Mouse (Mus musculus): ENCODE data around the gene Glra4. TPM values are rescaled to one million over a fixed set of nuclear protein-coding genes. Genes with fewer than 3 reads are reported as not detected.
"Not testable (repeated sequence)": the region's sequence is repeated elsewhere in the genome, so short reads cannot be mapped to it uniquely, and the experiment has no call there.

The Glra4 gene
- polyA plus RNA-seq, 1 experiment from 2014 or later = 0.12 TPM

GRCm38 (mm10) chrX:136742241-136742640 is 37.7 kb downstream of the Glra4 start:
- Histone ChIP-seq H3K9ac (ENCODE audit: low read length) (peak overlapping the region; percentile 60), H3K9me3 (ENCODE audit: control insufficient read depth, low read length) (no peaks in the 10 kb centered on the region), H3K27me3 (replicated peaks; ENCODE audit: control insufficient read depth, insufficient read depth, low read length) (no peaks in the 10 kb centered on the region), H3K36me3 (ENCODE audit: control insufficient read depth, insufficient read depth, low read length) (peaks cover 13% of the 10 kb centered on the region; the same call in 1 of the 2 replicates), H3K4me2 (ENCODE audit: low read length) (peak overlapping the region; percentile 52), H3K27ac (ENCODE audit: low read depth) (peak overlapping the region; percentile 88), H3K4me3 (ENCODE audit: low read depth, low read length) (peak overlapping the region; percentile 61), H3K4me1 (replicated peaks; ENCODE audit: control insufficient read depth, insufficient read depth, low read length) (no peaks in the 10 kb centered on the region)
- DNase-seq (ENCODE audit: low spot score) (no peak), ATAC-seq (replicated peaks; ENCODE audit: low FRiP score, low TSS enrichment, low read depth) (no peak)
- WGBS = 15% methylated on average over 10 of the region's 10 CpGs

GRCm38 (mm10) chrX:136741651-136742201 is 38.2 kb downstream of the Glra4 start:
- WGBS = 18% methylated on average over 39 of the region's 46 CpGs
- H3K36me3 ChIP-seq (ENCODE audit: control insufficient read depth, insufficient read depth, low read length) = peaks cover 13% of the 10 kb centered on the region; the same call in 1 of the 2 replicates
- no peaks in the 10 kb centered on the region for H3K9me3 ChIP-seq (ENCODE audit: control insufficient read depth, low read length)
- H3K27me3 ChIP-seq (replicated peaks; ENCODE audit: control insufficient read depth, insufficient read depth, low read length) = no peaks in the 10 kb centered on the region
- H3K4me1 ChIP-seq (replicated peaks; ENCODE audit: control insufficient read depth, insufficient read depth, low read length) = no peaks in the 10 kb centered on the region
- H3K4me3 ChIP-seq (ENCODE audit: low read depth, low read length) = peak overlapping the region; percentile 61
- H3K27ac ChIP-seq (ENCODE audit: low read depth) = peak overlapping the region; percentile 88
- DNase-seq (ENCODE audit: low spot score) (peak; percentile 88), ATAC-seq (replicated peaks; ENCODE audit: low FRiP score, low TSS enrichment, low read depth) (peak; percentile 74)
- H3K9ac ChIP-seq (ENCODE audit: low read length) = peak overlapping the region; percentile 60
- peak overlapping the region; percentile 52 for H3K4me2 ChIP-seq (ENCODE audit: low read length)

- no peaks in the 10 kb centered on the region for H3K27me3 ChIP-seq (replicated peaks; ENCODE audit: control insufficient read depth, insufficient read depth, low read length)
- peak overlapping the region; percentile 59; the same call in 1 of the 2 replicates for H3K4me2 ChIP-seq (ENCODE audit: low read length)
- DNase-seq (ENCODE audit: low spot score) = no peak
- H3K9ac ChIP-seq (ENCODE audit: low read length) = peak overlapping the region; percentile 85
- H3K9me3 ChIP-seq (ENCODE audit: control insufficient read depth, low read length) = no peaks in the 10 kb centered on the region
- H3K36me3 ChIP-seq (ENCODE audit: control insufficient read depth, insufficient read depth, low read length) = peaks cover 13% of the 10 kb centered on the region; the same call in 1 of the 2 replicates
- peak overlapping the region; percentile 88 for H3K27ac ChIP-seq (ENCODE audit: low read depth)
- WGBS = 17% methylated on average over 39 of the region's 39 CpGs
- H3K4me3 ChIP-seq (ENCODE audit: low read depth, low read length) = peak overlapping the region; percentile 61
- H3K4me1 ChIP-seq (replicated peaks; ENCODE audit: control insufficient read depth, insufficient read depth, low read length) = no peaks in the 10 kb centered on the region
- peak; percentile 96 for ATAC-seq (replicated peaks; ENCODE audit: low FRiP score, low TSS enrichment, low read depth)
Measured at GRCm38 (mm10) chrX:136740791-136741650, 38.9 kb downstream of the Glra4 start.

- 19% methylated on average over 15 of the region's 15 CpGs for WGBS
- no peaks in the 10 kb centered on the region for H3K27me3 ChIP-seq (replicated peaks; ENCODE audit: control insufficient read depth, insufficient read depth, low read length)
- peaks cover 18% of the 10 kb centered on the region; the same call in 1 of the 2 replicates for H3K36me3 ChIP-seq (ENCODE audit: control insufficient read depth, insufficient read depth, low read length)
- peak overlapping the region; percentile 88 for H3K27ac ChIP-seq (ENCODE audit: low read depth)
- H3K4me2 ChIP-seq (ENCODE audit: low read length) = peak overlapping the region; percentile 59
- H3K9me3 ChIP-seq (ENCODE audit: control insufficient read depth, low read length) = no peaks in the 10 kb centered on the region
- peak overlapping the region; percentile 61 for H3K4me3 ChIP-seq (ENCODE audit: low read depth, low read length)
- ATAC-seq (replicated peaks; ENCODE audit: low FRiP score, low TSS enrichment, low read depth) (no peak), DNase-seq (ENCODE audit: low spot score) (peak; percentile 52)
- no peaks in the 10 kb centered on the region for H3K4me1 ChIP-seq (replicated peaks; ENCODE audit: control insufficient read depth, insufficient read depth, low read length)
- peak overlapping the region; percentile 85 for H3K9ac ChIP-seq (ENCODE audit: low read length)
Measured at GRCm38 (mm10) chrX:136740087-136740790, 39.7 kb downstream of the Glra4 start.

- DNase-seq (ENCODE audit: low spot score) (no peak), ATAC-seq (replicated peaks; ENCODE audit: low FRiP score, low TSS enrichment, low read depth) (no peak)
- H3K9me3 ChIP-seq (ENCODE audit: control insufficient read depth, low read length) = no peaks in the 10 kb centered on the region
- no peak overlapping the region for H3K4me2 ChIP-seq (ENCODE audit: low read length)
- 81% methylated on average over 4 of the region's 4 CpGs for WGBS
- H3K36me3 ChIP-seq (ENCODE audit: control insufficient read depth, insufficient read depth, low read length) = peaks cover 28% of the 10 kb centered on the region
- no peak overlapping the region for H3K4me3 ChIP-seq (ENCODE audit: low read depth, low read length)
- H3K4me1 ChIP-seq (replicated peaks; ENCODE audit: control insufficient read depth, insufficient read depth, low read length) = no peaks in the 10 kb centered on the region
- no peaks in the 10 kb centered on the region for H3K27me3 ChIP-seq (replicated peaks; ENCODE audit: control insufficient read depth, insufficient read depth, low read length)
- no peak overlapping the region for H3K27ac ChIP-seq (ENCODE audit: low read depth)
- H3K9ac ChIP-seq (ENCODE audit: low read length) = no peak overlapping the region
Measured at GRCm38 (mm10) chrX:136732016-136732415, 47.9 kb downstream of the Glra4 start.

- not testable (repeated sequence) for H3K36me3 ChIP-seq (ENCODE audit: control insufficient read depth, insufficient read depth, low read length); DNase-seq (ENCODE audit: low spot score); H3K4me1 ChIP-seq (replicated peaks; ENCODE audit: control insufficient read depth, insufficient read depth, low read length); H3K9me3 ChIP-seq (ENCODE audit: control insufficient read depth, low read length); H3K4me2 ChIP-seq (ENCODE audit: low read length); H3K27me3 ChIP-seq (replicated peaks; ENCODE audit: control insufficient read depth, insufficient read depth, low read length); H3K4me3 ChIP-seq (ENCODE audit: low read depth, low read length); H3K9ac ChIP-seq (ENCODE audit: low read length); H3K27ac ChIP-seq (ENCODE audit: low read depth); ATAC-seq (replicated peaks; ENCODE audit: low FRiP score, low TSS enrichment, low read depth)
- WGBS = 54% methylated on average over 3 of the region's 3 CpGs
Measured at GRCm38 (mm10) chrX:136714742-136715474, 65.0 kb downstream of the Glra4 start.

- peak overlapping the region; percentile 48 for H3K9ac ChIP-seq (ENCODE audit: low read length)
- peak overlapping the region; percentile 55 for H3K4me2 ChIP-seq (ENCODE audit: low read length)
- H3K36me3 ChIP-seq (ENCODE audit: control insufficient read depth, insufficient read depth, low read length) = no peaks in the 10 kb centered on the region
- H3K27me3 ChIP-seq (replicated peaks; ENCODE audit: control insufficient read depth, insufficient read depth, low read length) = 0 out of 2 replicates have a peak, but pooled peaks cover 3% of the 10 kb centered on the region
- H3K9me3 ChIP-seq (ENCODE audit: control insufficient read depth, low read length) = no peaks in the 10 kb centered on the region
- no peaks in the 10 kb centered on the region for H3K4me1 ChIP-seq (replicated peaks; ENCODE audit: control insufficient read depth, insufficient read depth, low read length)
- H3K4me3 ChIP-seq (ENCODE audit: low read depth, low read length) = peak overlapping the region; percentile 49
- DNase-seq (ENCODE audit: low spot score) (peak; percentile 67), ATAC-seq (replicated peaks; ENCODE audit: low FRiP score, low TSS enrichment, low read depth) (no peak)
- 15% methylated on average over 14 of the region's 14 CpGs for WGBS
- peak overlapping the region; percentile 79 for H3K27ac ChIP-seq (ENCODE audit: low read depth)
Measured at GRCm38 (mm10) chrX:136708782-136709181, 71.2 kb downstream of the Glra4 start.

GRCm38 (mm10) chrX:136708168-136708681 is 71.7 kb downstream of the Glra4 start:
- Histone ChIP-seq H3K27ac (ENCODE audit: low read depth) (peak overlapping the region; percentile 79), H3K9ac (ENCODE audit: low read length) (peak overlapping the region; percentile 48), H3K27me3 (replicated peaks; ENCODE audit: control insufficient read depth, insufficient read depth, low read length) (0 out of 2 replicates have a peak, but pooled peaks cover 3% of the 10 kb centered on the region), H3K4me3 (ENCODE audit: low read depth, low read length) (peak overlapping the region; percentile 49), H3K9me3 (ENCODE audit: control insufficient read depth, low read length) (no peaks in the 10 kb centered on the region), H3K4me1 (replicated peaks; ENCODE audit: control insufficient read depth, insufficient read depth, low read length) (no peaks in the 10 kb centered on the region), H3K36me3 (ENCODE audit: control insufficient read depth, insufficient read depth, low read length) (no peaks in the 10 kb centered on the region), H3K4me2 (ENCODE audit: low read length) (peak overlapping the region; percentile 55)
- DNase-seq (ENCODE audit: low spot score) (peak; percentile 77), ATAC-seq (replicated peaks; ENCODE audit: low FRiP score, low TSS enrichment, low read depth) (peak; percentile 80)
- 10% methylated on average over 18 of the region's 18 CpGs for WGBS

Data from intestine, embryonic 14.5 days (tissue).